Mouse (Mus musculus) lung, adult 2 months (tissue): ENCODE data around the gene Immp2l.

ENCODE experiments used
- CTCF ChIP-seq: fragments of 200-500 bp; IDR thresholded peaks from 2 replicates; pipeline ENCODE4 v1.5.1; 2011; ENCODE audit warnings: mild to moderate bottlenecking, low read length, control low read depth; ENCODE audit not compliant: insufficient read depth
- POLR2A ChIP-seq: fragments of 200-500 bp; IDR thresholded peaks from 2 replicates; pipeline ENCODE4 v1.6.1; 2011; ENCODE audit warnings: low read depth, mild to moderate bottlenecking, control low read depth, low read length, borderline replicate concordance; ENCODE audit errors: extremely low read depth

- TF ChIP-seq CTCF: no peak
- no peak for TF ChIP-seq POLR2A
These were observed 551.3 kb downstream of the Immp2l start for GRCm38 (mm10) chr12:41575221-41575620.
